Mouse (Mus musculus): Measurements from ENCODE around the gene Zfp449. TPM values are rescaled to one million over a fixed set of nuclear protein-coding genes. Genes with fewer than 3 reads are reported as not detected.
A peak's percentile ranks its signal among the peaks of the same experiment; 100 is the strongest.

The Zfp449 gene
- polyA plus RNA-seq (2012; rRNA removed) (6.1 and 6.2 TPM in 2 replicates), polyA plus RNA-seq (2014; fragmentation: Nextera tagmentation; extraction: Ambion mirVana) (9.9 and 10.4 TPM in 2 replicates)

- Histone ChIP-seq H3K36me3 (ENCODE audit: control insufficient read depth, insufficient read depth, low read length) (no peaks in the 10 kb centered on the region; the same call in 1 of the 2 replicates), H3K9me3 (ENCODE audit: control insufficient read depth, low read length) (no peaks in the 10 kb centered on the region), H3K27me3 (ENCODE audit: control insufficient read depth, insufficient read depth, low read length) (no peaks in the 10 kb centered on the region), H3K4me3 (replicated peaks; ENCODE audit: low read length) (peak within 1 kb of the TSS; percentile 50), H3K4me2 (replicated peaks; ENCODE audit: low read depth, low read length, severe bottlenecking) (peak within 1 kb of the TSS; percentile 42), H3K4me1 (ENCODE audit: control insufficient read depth, insufficient read depth, low read length) (no peaks in the 10 kb centered on the region), H3K9ac (ENCODE audit: low read depth, low read length, severe bottlenecking) (peak within 1 kb of the TSS; percentile 63), H3K27ac (replicated peaks; ENCODE audit: low read depth, low read length) (0 out of 2 replicates have a peak within 1 kb of the TSS, but pooled peaks have one; percentile 19)
- ATAC-seq (ENCODE audit: low FRiP score, low read depth) (peak; percentile 96), DNase-seq (ENCODE audit: low spot score) (peak; percentile 92)
- TF ChIP-seq POLR2A (IDR thresholded peaks at IDR 0.05; ENCODE audit: borderline replicate concordance, extremely low read depth, insufficient read depth, insufficient read length): no peak
- 16% methylated on average over 35 of the region's 39 CpGs for WGBS
Observed at GRCm38 (mm10) chrX:56346176-56346931, at the start of gene Zfp449. Gene Zfp449, plus strand, starts transcription at chrX:56346400.

- TF ChIP-seq POLR2A (IDR thresholded peaks at IDR 0.05; ENCODE audit: borderline replicate concordance, extremely low read depth, insufficient read depth, insufficient read length): no peak
- H3K4me1 ChIP-seq (ENCODE audit: control insufficient read depth, insufficient read depth, low read length): no peaks in the 10 kb centered on the region
- H3K36me3 ChIP-seq (ENCODE audit: control insufficient read depth, insufficient read depth, low read length): no peaks in the 10 kb centered on the region
- no peak overlapping the region for H3K27ac ChIP-seq (replicated peaks; ENCODE audit: low read depth, low read length)
- no peak overlapping the region for H3K4me2 ChIP-seq (replicated peaks; ENCODE audit: low read depth, low read length, severe bottlenecking)
- no peak overlapping the region for H3K4me3 ChIP-seq (replicated peaks; ENCODE audit: low read length)
- DNase-seq (ENCODE audit: low spot score): no peak
- no peaks in the 10 kb centered on the region for H3K27me3 ChIP-seq (ENCODE audit: control insufficient read depth, insufficient read depth, low read length)
- 76% methylated on average over 5 of the region's 5 CpGs for WGBS
- H3K9ac ChIP-seq (ENCODE audit: low read depth, low read length, severe bottlenecking): no peak overlapping the region
- H3K9me3 ChIP-seq (ENCODE audit: control insufficient read depth, low read length): no peaks in the 10 kb centered on the region
- no peak for ATAC-seq (ENCODE audit: low FRiP score, low read depth)
Observed at GRCm38 (mm10) chrX:56307597-56307996, 38.6 kb upstream of the Zfp449 start.

GRCm38 (mm10) chrX:56312813-56313212 is 33.4 kb upstream of the Zfp449 start:
- WGBS: 71% methylated on average over 1 of the region's 1 CpGs
- Histone ChIP-seq H3K4me1 (ENCODE audit: control insufficient read depth, insufficient read depth, low read length) (no peaks in the 10 kb centered on the region), H3K27ac (replicated peaks; ENCODE audit: low read depth, low read length) (no peak overlapping the region), H3K4me3 (replicated peaks; ENCODE audit: low read length) (no peak overlapping the region), H3K4me2 (replicated peaks; ENCODE audit: low read depth, low read length, severe bottlenecking) (no peak overlapping the region), H3K9me3 (ENCODE audit: control insufficient read depth, low read length) (no peaks in the 10 kb centered on the region), H3K27me3 (ENCODE audit: control insufficient read depth, insufficient read depth, low read length) (no peaks in the 10 kb centered on the region), H3K9ac (ENCODE audit: low read depth, low read length, severe bottlenecking) (no peak overlapping the region), H3K36me3 (ENCODE audit: control insufficient read depth, insufficient read depth, low read length) (no peaks in the 10 kb centered on the region)
- TF ChIP-seq POLR2A (IDR thresholded peaks at IDR 0.05; ENCODE audit: borderline replicate concordance, extremely low read depth, insufficient read depth, insufficient read length): no peak
- no peak for DNase-seq (ENCODE audit: low spot score)
- ATAC-seq (ENCODE audit: low FRiP score, low read depth): no peak

- ATAC-seq (ENCODE audit: low FRiP score, low read depth): no peak
- no peak for TF ChIP-seq POLR2A (IDR thresholded peaks at IDR 0.05; ENCODE audit: borderline replicate concordance, extremely low read depth, insufficient read depth, insufficient read length)
- no peak for DNase-seq (ENCODE audit: low spot score)
- Histone ChIP-seq H3K27me3 (ENCODE audit: control insufficient read depth, insufficient read depth, low read length) (no peaks in the 10 kb centered on the region), H3K4me3 (replicated peaks; ENCODE audit: low read length) (no peak overlapping the region), H3K4me2 (replicated peaks; ENCODE audit: low read depth, low read length, severe bottlenecking) (no peak overlapping the region), H3K9ac (ENCODE audit: low read depth, low read length, severe bottlenecking) (no peak overlapping the region), H3K9me3 (ENCODE audit: control insufficient read depth, low read length) (no peaks in the 10 kb centered on the region), H3K4me1 (ENCODE audit: control insufficient read depth, insufficient read depth, low read length) (no peaks in the 10 kb centered on the region), H3K36me3 (ENCODE audit: control insufficient read depth, insufficient read depth, low read length) (no peaks in the 10 kb centered on the region), H3K27ac (replicated peaks; ENCODE audit: low read depth, low read length) (no peak overlapping the region)
- 83% methylated on average over 5 of the region's 5 CpGs for WGBS
Observed at GRCm38 (mm10) chrX:56322096-56322495, 24.1 kb upstream of the Zfp449 start.

- no peaks in the 10 kb centered on the region for H3K4me1 ChIP-seq (ENCODE audit: control insufficient read depth, insufficient read depth, low read length)
- WGBS: 87% methylated on average over 2 of the region's 2 CpGs
- H3K9me3 ChIP-seq (ENCODE audit: control insufficient read depth, low read length): no peaks in the 10 kb centered on the region
- TF ChIP-seq POLR2A (IDR thresholded peaks at IDR 0.05; ENCODE audit: borderline replicate concordance, extremely low read depth, insufficient read depth, insufficient read length): no peak
- ATAC-seq (ENCODE audit: low FRiP score, low read depth) (no peak), DNase-seq (ENCODE audit: low spot score) (no peak)
- no peak overlapping the region for H3K27ac ChIP-seq (replicated peaks; ENCODE audit: low read depth, low read length)
- H3K4me3 ChIP-seq (replicated peaks; ENCODE audit: low read length): no peak overlapping the region
- H3K36me3 ChIP-seq (ENCODE audit: control insufficient read depth, insufficient read depth, low read length): no peaks in the 10 kb centered on the region
- H3K9ac ChIP-seq (ENCODE audit: low read depth, low read length, severe bottlenecking): no peak overlapping the region
- no peak overlapping the region for H3K4me2 ChIP-seq (replicated peaks; ENCODE audit: low read depth, low read length, severe bottlenecking)
- no peaks in the 10 kb centered on the region for H3K27me3 ChIP-seq (ENCODE audit: control insufficient read depth, insufficient read depth, low read length)
Observed at GRCm38 (mm10) chrX:56322731-56323130, 23.5 kb upstream of the Zfp449 start.

Measured in limb, embryonic 14.5 days (tissue).